Mouse (Mus musculus) stomach, postnatal 0 days (tissue): ENCODE measurements around the gene Gast.

ENCODE experiments used
- CTCF ChIP-seq: IDR thresholded peaks from 2 replicates; pipeline ENCODE4 v1.5.1; 2016; ENCODE audit warnings: antibody characterized with exemption, low read depth, mild to moderate bottlenecking, moderate library complexity
- EP300 ChIP-seq: optimal IDR thresholded peaks from 2 replicates; pipeline ENCODE3; 2016; ENCODE audit warnings: antibody characterized with exemption

DNA sequence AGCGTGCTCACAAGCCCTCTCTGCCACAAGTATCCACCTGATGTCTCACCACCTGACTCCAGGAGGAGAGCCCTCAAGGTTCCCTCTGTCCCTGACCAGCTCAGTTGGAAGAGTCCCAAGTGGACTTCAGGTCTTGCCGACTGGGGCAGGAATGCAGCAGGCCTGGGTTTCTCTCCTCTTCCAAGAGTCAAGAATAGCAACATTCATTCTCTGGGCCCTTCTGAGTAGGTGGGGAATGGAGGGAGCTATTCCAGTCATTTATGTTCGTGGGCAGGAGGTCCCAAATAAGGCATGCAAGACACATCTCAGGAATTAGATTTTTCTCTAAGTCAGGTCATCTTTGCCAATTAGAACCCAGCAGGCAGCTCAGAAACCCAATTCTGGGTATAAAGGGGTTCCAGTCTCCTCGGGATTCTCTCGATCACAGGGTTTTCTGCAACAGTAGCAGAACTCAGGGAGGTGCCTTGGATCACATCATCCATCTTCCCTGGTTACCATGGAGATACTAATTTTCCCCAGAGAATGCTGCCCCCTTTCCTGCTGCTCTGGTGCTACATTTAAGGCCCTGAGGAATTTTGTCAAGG, 22.0 kb upstream of the Gast start:
- TF ChIP-seq CTCF (no peak), EP300 (no peak)
